Mouse (Mus musculus) layer of hippocampus, adult 18-20 months (tissue): ENCODE data around the gene Gm20834. TPM values are rescaled to one million over a fixed set of nuclear protein-coding genes. Genes with fewer than 3 reads are reported as not detected.
"Not testable (repeated sequence)": the region's sequence is repeated elsewhere in the genome, so short reads cannot be mapped to it uniquely, and the experiment has no call there.

Source experiments
- DNase-seq, 2 experiments: peaks; one replicate each; pipeline ENCODE4 v3.0.0; 2022; ENCODE audit warnings: low spot score in 2 of 2
- long read RNA-seq: library from polyadenylated mRNA; stranded (forward); transcript quantifications from one replicate; pipeline ENCODE4 v2.0.0, GENCODE M21; 2021
- total RNA-seq, 2 experiments: library from RNA; stranded (reverse); gene quantifications; 2 replicates each; pipeline ENCODE4 v1.2.3; 2021

Gene Gm20834
- not detected for total RNA-seq
- long read RNA-seq: 0 reads

DNA sequence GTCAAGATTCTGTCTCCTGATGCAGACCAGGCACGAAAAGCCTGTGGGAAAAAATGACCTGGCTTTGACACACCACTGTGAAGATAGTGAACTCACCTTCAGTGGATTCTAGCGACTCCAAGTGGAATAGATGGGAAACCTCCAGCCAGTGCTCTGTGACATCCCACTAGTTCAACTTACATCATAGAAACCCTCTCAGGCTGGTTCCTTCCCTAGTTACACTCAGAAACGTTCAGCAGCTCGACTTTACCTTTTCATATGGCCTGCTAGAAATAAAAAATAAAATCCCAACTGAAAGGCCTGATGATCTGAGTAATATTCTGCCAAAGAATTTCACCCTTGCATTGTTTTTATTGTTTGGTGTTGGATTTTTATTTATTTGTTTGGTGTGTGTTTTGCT, at the start of gene Gm20834:
Gene Gm20834, minus strand, starts transcription at position 101 of the 400 bp plus-strand sequence.
- DNase-seq: not testable (repeated sequence)

Other genes starting within 250 kb of the Gm20834 start
- gene Gm21310, start 177.4 kb downstream of the Gm20834 start, total RNA-seq: not detected
- not detected for gene Gm28510, start 88.1 kb upstream of the Gm20834 start, total RNA-seq
- gene Gm20737, start 211.5 kb upstream of the Gm20834 start, total RNA-seq: not detected
- gene Gm21775, start 228.9 kb upstream of the Gm20834 start, total RNA-seq: not detected